Mouse (Mus musculus): ENCODE results near the gene Ncor2.
A peak's percentile ranks its signal among the peaks of the same experiment; 100 is the strongest.

DNA sequence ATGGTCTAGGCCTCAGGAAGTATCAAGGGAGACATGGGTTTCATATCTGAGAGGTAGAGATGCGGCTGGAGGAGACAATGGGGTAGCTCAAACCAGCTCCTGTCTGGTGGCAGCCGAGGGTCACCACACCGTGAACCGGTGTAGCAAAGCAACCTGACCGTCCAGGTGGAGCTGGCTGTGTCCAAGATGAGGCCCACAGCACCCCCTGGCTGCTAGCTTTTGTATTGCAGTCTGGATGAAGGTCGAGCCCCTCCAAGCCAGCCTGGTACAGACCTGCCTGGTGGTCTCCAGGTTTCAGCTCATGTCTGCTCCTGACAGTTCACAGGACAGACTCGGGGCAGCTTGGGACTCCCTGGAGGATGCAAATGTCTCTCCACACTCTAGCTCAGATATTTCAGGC, 164.5 kb downstream of the Ncor2 start:
- TF ChIP-seq POLR2A (IDR thresholded peaks at IDR 0.05; ENCODE audit: low read depth, low read length) = no peak
- TF ChIP-seq CTCF (IDR thresholded peaks at IDR 0.05; ENCODE audit: extremely low read depth, insufficient read length, insufficient replicate concordance, low read depth, low read length) = peak; percentile 72
